Mouse (Mus musculus) kidney, adult 11 months (tissue): ENCODE results near the gene Slc2a12.

Experiments
- DNase-seq: peaks from one replicate; pipeline ENCODE4 v3.0.0; 2022

Gene Slc2a12

GRCm38 (mm10) chr10:22644853-22645491 is at the start of gene Slc2a12:
Slc2a12 (plus strand) TSS chr10:22645011.
- peak; percentile 83 for DNase-seq

GRCm38 (mm10) chr10:22598908-22599480 is 45.8 kb upstream of the Slc2a12 start:
- no peak for DNase-seq

- no peak for DNase-seq
Measured at GRCm38 (mm10) chr10:22601046-22601445, 43.8 kb upstream of the Slc2a12 start.

- DNase-seq: no peak
Measured at GRCm38 (mm10) chr10:22604801-22605200, 40.0 kb upstream of the Slc2a12 start.

GRCm38 (mm10) chr10:22608273-22608672 is 36.5 kb upstream of the Slc2a12 start:
- no peak for DNase-seq

GRCm38 (mm10) chr10:22608799-22609357 is 35.9 kb upstream of the Slc2a12 start:
- DNase-seq: no peak

GRCm38 (mm10) chr10:22613301-22613700 is 31.5 kb upstream of the Slc2a12 start:
- no peak for DNase-seq

GRCm38 (mm10) chr10:22614554-22614953 is 30.3 kb upstream of the Slc2a12 start:
- no peak for DNase-seq

GRCm38 (mm10) chr10:22615309-22615708 is 29.5 kb upstream of the Slc2a12 start:
- DNase-seq: no peak

- peak; percentile 11 for DNase-seq
Measured at GRCm38 (mm10) chr10:22618842-22619241, 26.0 kb upstream of the Slc2a12 start.

- DNase-seq: no peak
Measured at GRCm38 (mm10) chr10:22628832-22629231, 16.0 kb upstream of the Slc2a12 start.

GRCm38 (mm10) chr10:22631103-22631502 is 13.7 kb upstream of the Slc2a12 start:
- no peak for DNase-seq

GRCm38 (mm10) chr10:22631528-22631927 is 13.3 kb upstream of the Slc2a12 start:
- DNase-seq: no peak

GRCm38 (mm10) chr10:22631956-22632355 is 12.9 kb upstream of the Slc2a12 start:
- no peak for DNase-seq

GRCm38 (mm10) chr10:22633406-22634306 is 11.2 kb upstream of the Slc2a12 start:
- no peak for DNase-seq

GRCm38 (mm10) chr10:22637241-22637640 is 7.6 kb upstream of the Slc2a12 start:
- no peak for DNase-seq

GRCm38 (mm10) chr10:22644171-22644570 is 640 bp upstream of the Slc2a12 start:
- no peak for DNase-seq

- DNase-seq: peak; percentile 91
Measured at GRCm38 (mm10) chr10:22648702-22649101, 3.9 kb downstream of the Slc2a12 start.

GRCm38 (mm10) chr10:22653820-22654219 is 9.0 kb downstream of the Slc2a12 start:
- no peak for DNase-seq

GRCm38 (mm10) chr10:22658534-22659385 is 13.9 kb downstream of the Slc2a12 start:
- DNase-seq: peak; percentile 32

- DNase-seq: no peak
Measured at GRCm38 (mm10) chr10:22659386-22659725, 14.5 kb downstream of the Slc2a12 start.

- no peak for DNase-seq
Measured at GRCm38 (mm10) chr10:22660286-22661000, 15.6 kb downstream of the Slc2a12 start.
